Mouse (Mus musculus): ENCODE measurements around the gene Ranbp3l. TPM values are rescaled to one million over a fixed set of nuclear protein-coding genes. Genes with fewer than 3 reads are reported as not detected.

The Ranbp3l gene
- total and polyA plus RNA-seq, 3 experiments = not detected

- H3K4me3 ChIP-seq (replicated peaks in 1 of 3; ENCODE audit: low read depth in 2 of 3, low read length in 2 of 3, poor library complexity in 1 of 3) = no peak overlapping the region
- TF ChIP-seq MAX (IDR thresholded peaks at IDR 0.05; ENCODE audit: low read length) (no peak), USF2 (conservative IDR thresholded peaks at IDR 0.05; ENCODE audit: low read depth, low read length) (no peak), JUN (IDR thresholded peaks at IDR 0.05; ENCODE audit: insufficient read depth, low read depth, low read length) (no peak), SIN3A (IDR thresholded peaks at IDR 0.05; ENCODE audit: low read length) (no peak), ZKSCAN1 (IDR thresholded peaks at IDR 0.05; ENCODE audit: borderline replicate concordance, low read depth, low read length) (no peak), SMC3 (IDR thresholded peaks at IDR 0.05; ENCODE audit: low read depth, low read length) (no peak), ELF1 (IDR thresholded peaks at IDR 0.05; ENCODE audit: low read depth, low read length) (no peak), NRF1 (IDR thresholded peaks at IDR 0.05; ENCODE audit: low read depth, low read length) (no peak), KAT2A (IDR thresholded peaks at IDR 0.05; ENCODE audit: insufficient replicate concordance, low read length) (no peak), RAD21 (IDR thresholded peaks at IDR 0.05; ENCODE audit: low read depth, low read length) (no peak), CHD1 (IDR thresholded peaks at IDR 0.05; ENCODE audit: low read depth, low read length) (no peak), MAZ (IDR thresholded peaks at IDR 0.05; ENCODE audit: low read depth, low read length) (no peak), GABPA (IDR thresholded peaks at IDR 0.05; ENCODE audit: insufficient replicate concordance, low read depth, low read length) (no peak), CHD2 (IDR thresholded peaks at IDR 0.05; ENCODE audit: low read length) (no peak), NELFE (IDR thresholded peaks at IDR 0.05; ENCODE audit: low read depth, low read length) (no peak), BHLHE40 (IDR thresholded peaks at IDR 0.05; ENCODE audit: low read depth, low read length) (no peak), IRF4 (IDR thresholded peaks at IDR 0.05; ENCODE audit: low read depth, low read length) (no peak), USF1 (IDR thresholded peaks at IDR 0.05; ENCODE audit: low read depth, low read length) (no peak), MEF2A (IDR thresholded peaks at IDR 0.05; ENCODE audit: borderline replicate concordance, low read depth, low read length) (no peak)
- H3K4me1 ChIP-seq (ENCODE audit: control insufficient read depth in 1 of 2, insufficient read depth in 2 of 2) = peaks cover 0 to 14% of the 10 kb centered on the region in 2 experiments; a peak in 2 of 4 replicates
- no peak overlapping the region for H3K27ac ChIP-seq (ENCODE audit: insufficient read depth, low read depth)
- no peak overlapping the region for H3K4me2 ChIP-seq (ENCODE audit: insufficient read depth, low read depth, poor library complexity, severe bottlenecking)
- dilution Hi-C loops (cut with MboI; ENCODE audit: extremely low pct_ligation_motif_present, extremely low pct_unique_long_range_greater_than_20kb, low sequenced_read_pairs) (no loop called here), in situ Hi-C loops (cut with MboI; ENCODE audit: low pct_ligation_motif_present, low pct_unique_long_range_greater_than_20kb, low sequenced_read_pairs) (no loop called here)
- H3K36me3 ChIP-seq (replicated peaks in 1 of 2; ENCODE audit: control insufficient read depth in 1 of 2, insufficient read depth in 1 of 2, low read length in 1 of 2) = peaks cover 0 to 21% of the 10 kb centered on the region in 2 experiments
- no peak for DNase-seq (ENCODE audit: extremely low read depth)
- no peaks in the 10 kb centered on the region for H3K27me3 ChIP-seq (replicated peaks)
- no peak overlapping the region for H3K9ac ChIP-seq (ENCODE audit: insufficient read depth, low read depth)
- H3K9me3 ChIP-seq (replicated peaks; ENCODE audit: low read length) = no peaks in the 10 kb centered on the region
- H3K79me2 ChIP-seq (replicated peaks; ENCODE audit: control insufficient read depth, extremely low read depth, insufficient read depth, poor library complexity, severe bottlenecking) = no peaks in the 10 kb centered on the region
Observed at GRCm38 (mm10) chr15:9080206-9080605, 112.5 kb downstream of the Ranbp3l start.

GRCm38 (mm10) chr15:9081294-9081693 lies 113.5 kb downstream of the Ranbp3l start:
- DNase-seq (ENCODE audit: extremely low read depth) = no peak
- no peak overlapping the region for H3K4me2 ChIP-seq (ENCODE audit: insufficient read depth, low read depth, poor library complexity, severe bottlenecking)
- TF ChIP-seq POLR2AphosphoS2 (IDR thresholded peaks at IDR 0.05; ENCODE audit: low read depth, low read length) = no peak
- TF ChIP-seq USF2 (conservative IDR thresholded peaks at IDR 0.05; ENCODE audit: low read depth, low read length) = no peak
- no peak for TF ChIP-seq CHD1 (IDR thresholded peaks at IDR 0.05; ENCODE audit: low read depth, low read length)
- TF ChIP-seq TBP (conservative IDR thresholded peaks at IDR 0.05; ENCODE audit: low read depth, low read length) = no peak
- no peak for TF ChIP-seq BHLHE40 (IDR thresholded peaks at IDR 0.05; ENCODE audit: low read depth, low read length)
- no peak for TF ChIP-seq MXI1 (IDR thresholded peaks at IDR 0.05; ENCODE audit: low read depth, low read length)
- no peak for TF ChIP-seq TCF12 (IDR thresholded peaks at IDR 0.05; ENCODE audit: low read depth, low read length)
- peaks cover 0 to 26% of the 10 kb centered on the region in 2 experiments for H3K36me3 ChIP-seq (replicated peaks in 1 of 2; ENCODE audit: control insufficient read depth in 1 of 2, insufficient read depth in 1 of 2, low read length in 1 of 2)
- H3K4me1 ChIP-seq (ENCODE audit: control insufficient read depth in 1 of 2, insufficient read depth in 2 of 2) = peaks cover 0 to 10% of the 10 kb centered on the region in 2 experiments; a peak in 2 of 4 replicates
- no peaks in the 10 kb centered on the region for H3K9me3 ChIP-seq (replicated peaks; ENCODE audit: low read length)
- H3K9ac ChIP-seq (ENCODE audit: insufficient read depth, low read depth) = no peak overlapping the region
- H3K79me2 ChIP-seq (replicated peaks; ENCODE audit: control insufficient read depth, extremely low read depth, insufficient read depth, poor library complexity, severe bottlenecking) = no peaks in the 10 kb centered on the region
- in situ Hi-C loops (cut with MboI; ENCODE audit: low pct_ligation_motif_present, low pct_unique_long_range_greater_than_20kb, low sequenced_read_pairs) (no loop called here), dilution Hi-C loops (cut with MboI; ENCODE audit: extremely low pct_ligation_motif_present, extremely low pct_unique_long_range_greater_than_20kb, low sequenced_read_pairs) (no loop called here)
- H3K27ac ChIP-seq (ENCODE audit: insufficient read depth, low read depth) = no peak overlapping the region
- H3K4me3 ChIP-seq (replicated peaks in 1 of 3; ENCODE audit: low read depth in 2 of 3, low read length in 2 of 3, poor library complexity in 1 of 3) = no peak overlapping the region
- H3K27me3 ChIP-seq (replicated peaks) = no peaks in the 10 kb centered on the region
